Mouse (Mus musculus): ENCODE results near the gene Ctsa.
"Not testable (repeated sequence)": the region's sequence is repeated elsewhere in the genome, so short reads cannot be mapped to it uniquely, and the experiment has no call there.

The Ctsa gene

GRCm38 (mm10) chr2:164832748-164833301 is at the start of gene Ctsa:
Ctsa (plus strand) TSS chr2:164832873.
- DNase-seq = peak; percentile 81

GRCm38 (mm10) chr2:164783926-164784581 is 48.6 kb upstream of the Ctsa start:
- DNase-seq = no peak

- DNase-seq = no peak
Observed at GRCm38 (mm10) chr2:164784869-164785420, 47.7 kb upstream of the Ctsa start.

- peak; percentile 69 for DNase-seq
Observed at GRCm38 (mm10) chr2:164785481-164786387, 46.9 kb upstream of the Ctsa start, which contains the start of gene Snx21. Snx21 (plus strand) TSS chr2:164785823.

GRCm38 (mm10) chr2:164786388-164786885 is 46.2 kb upstream of the Ctsa start:
- DNase-seq = no peak

GRCm38 (mm10) chr2:164787032-164787431 is 45.6 kb upstream of the Ctsa start:
- no peak for DNase-seq

GRCm38 (mm10) chr2:164787779-164788178 is 44.9 kb upstream of the Ctsa start:
- DNase-seq = no peak

GRCm38 (mm10) chr2:164788411-164788810 is 44.3 kb upstream of the Ctsa start:
- no peak for DNase-seq

- DNase-seq = no peak
Observed at GRCm38 (mm10) chr2:164790451-164790850, 42.2 kb upstream of the Ctsa start.

GRCm38 (mm10) chr2:164791841-164792261 is 40.8 kb upstream of the Ctsa start:
- no peak for DNase-seq

- DNase-seq = no peak
Observed at GRCm38 (mm10) chr2:164792400-164793190, 40.1 kb upstream of the Ctsa start.

- peak; percentile 66 for DNase-seq
Observed at GRCm38 (mm10) chr2:164793236-164793635, 39.4 kb upstream of the Ctsa start.

- DNase-seq = no peak
Observed at GRCm38 (mm10) chr2:164793772-164794171, 38.9 kb upstream of the Ctsa start.

GRCm38 (mm10) chr2:164794293-164794692 is 38.4 kb upstream of the Ctsa start:
- DNase-seq = peak; percentile 66

GRCm38 (mm10) chr2:164795868-164796267 is 36.8 kb upstream of the Ctsa start:
- DNase-seq = no peak

- not testable (repeated sequence) for DNase-seq
Observed at GRCm38 (mm10) chr2:164798554-164798953, 34.1 kb upstream of the Ctsa start.

GRCm38 (mm10) chr2:164800252-164801004 is 32.2 kb upstream of the Ctsa start:
- DNase-seq = no peak

- no peak for DNase-seq
Observed at GRCm38 (mm10) chr2:164803201-164803920, 29.3 kb upstream of the Ctsa start.

- DNase-seq = no peak
Observed at GRCm38 (mm10) chr2:164803921-164804313, 28.8 kb upstream of the Ctsa start.

GRCm38 (mm10) chr2:164804533-164805331 is 27.9 kb upstream of the Ctsa start, which contains the start of the genes Acot8 and Zswim3:
Acot8 (minus strand) TSS chr2:164804882.
Zswim3 (plus strand) TSS chr2:164805098.
- peak; percentile 99 for DNase-seq
